Mouse (Mus musculus): ENCODE measurements at regions not wholly inside any gene's neighbourhood (a gene's known extent, or its start where the extent isn't known, plus 50 kb on each side); places are given as distances from the start of the nearest gene placed in this dataset.

DNA sequence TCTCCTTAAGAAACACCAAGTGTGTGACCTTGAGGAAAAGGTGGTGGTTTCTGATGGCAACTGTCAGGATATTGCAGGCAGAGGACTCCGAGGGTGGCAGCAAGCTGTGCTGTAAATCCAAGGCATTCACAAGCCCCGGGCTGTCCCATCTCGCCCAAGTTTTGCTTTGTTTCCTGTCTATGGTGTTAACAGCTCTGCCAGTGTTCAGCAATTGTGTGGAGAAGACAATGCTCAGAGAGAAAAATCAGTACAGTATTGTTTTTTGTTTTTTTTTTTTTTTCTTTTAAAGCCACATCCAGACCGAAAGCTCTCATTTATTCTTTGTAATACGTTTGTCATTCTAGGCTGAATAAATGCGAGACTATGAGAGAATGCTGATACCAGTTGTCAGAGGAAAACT lies 846.5 kb downstream of the Slc4a3 start:
- DNase-seq = peak in 1 of 2 experiments; percentile 13

DNA sequence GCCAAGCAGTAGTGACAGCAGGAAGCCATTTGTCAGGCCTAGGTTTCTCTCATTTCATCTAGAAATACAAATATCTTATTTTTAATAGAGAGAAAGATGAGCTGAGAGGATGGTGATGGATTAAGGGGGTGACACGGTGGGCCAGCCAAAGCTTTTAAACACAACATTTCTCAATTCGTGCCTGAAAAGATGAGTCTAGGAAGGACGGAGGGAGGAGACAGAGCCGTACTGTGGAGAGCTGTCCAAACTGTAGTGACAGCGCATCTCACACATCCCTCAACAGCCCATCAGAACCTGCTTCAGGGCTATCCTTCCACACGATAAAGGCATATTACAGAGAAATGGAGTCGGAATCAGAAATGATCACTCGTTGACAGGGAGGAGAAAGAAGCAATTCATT lies 848.0 kb downstream of the Slc4a3 start:
- peak in 1 of 2 experiments; percentile 9 for DNase-seq

DNA sequence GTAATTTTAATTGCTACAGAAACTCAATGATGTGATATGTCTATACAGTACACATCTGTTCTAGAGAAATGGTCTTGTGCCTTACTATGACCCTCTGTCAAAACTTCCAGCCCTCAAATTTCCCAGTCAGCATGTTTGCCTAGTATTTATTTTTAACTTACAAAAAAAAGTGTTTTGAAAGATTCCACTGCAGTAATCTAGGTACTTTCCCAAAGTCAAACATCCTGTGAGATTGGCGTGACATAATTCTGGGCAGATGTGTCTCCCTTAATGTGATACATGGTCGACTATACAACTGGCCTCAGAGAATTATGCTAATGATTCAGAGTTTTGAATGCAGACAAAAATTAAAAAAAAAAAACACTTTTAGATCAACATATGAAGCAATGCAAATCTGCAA lies 856.8 kb downstream of the Slc4a3 start:
- no peak for DNase-seq

DNA sequence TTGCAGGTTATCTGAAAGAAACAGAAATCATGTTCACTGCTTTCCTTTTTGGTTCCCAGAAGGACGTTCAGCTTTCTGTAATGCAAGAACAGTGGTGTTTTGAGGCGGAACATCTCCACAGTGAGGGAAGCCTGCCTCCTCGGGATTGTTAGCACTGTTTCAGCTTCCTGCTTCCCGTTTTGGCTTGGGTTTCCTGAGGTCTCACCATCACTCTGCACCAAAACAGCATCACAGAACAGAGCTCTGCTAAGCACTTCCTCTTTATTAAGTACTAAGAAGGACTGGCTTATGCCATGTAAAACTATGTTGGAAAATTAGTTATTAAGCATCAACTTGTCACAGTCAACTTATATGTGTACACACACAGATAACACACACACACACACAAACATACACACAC lies 857.9 kb downstream of the Slc4a3 start:
- no peak for DNase-seq

DNA sequence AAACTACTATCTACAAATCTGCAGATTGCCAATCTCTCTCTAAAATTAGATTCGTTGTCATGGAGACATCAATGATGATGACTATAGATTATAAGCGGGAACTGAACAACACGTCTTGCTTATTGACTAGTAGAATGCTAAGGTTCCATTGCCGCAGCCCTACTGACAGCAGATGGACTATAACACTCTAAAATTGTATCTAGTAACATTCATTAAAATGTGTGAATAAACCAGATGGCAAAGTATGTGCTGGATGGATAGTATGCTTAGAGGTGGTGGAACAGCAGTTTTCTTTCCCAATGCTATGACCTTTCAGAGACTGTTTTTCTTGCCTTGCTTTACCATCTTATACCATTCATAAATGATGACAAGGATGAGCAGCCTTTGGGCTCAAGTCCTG lies 864.7 kb downstream of the Slc4a3 start:
- no peak for DNase-seq

DNA sequence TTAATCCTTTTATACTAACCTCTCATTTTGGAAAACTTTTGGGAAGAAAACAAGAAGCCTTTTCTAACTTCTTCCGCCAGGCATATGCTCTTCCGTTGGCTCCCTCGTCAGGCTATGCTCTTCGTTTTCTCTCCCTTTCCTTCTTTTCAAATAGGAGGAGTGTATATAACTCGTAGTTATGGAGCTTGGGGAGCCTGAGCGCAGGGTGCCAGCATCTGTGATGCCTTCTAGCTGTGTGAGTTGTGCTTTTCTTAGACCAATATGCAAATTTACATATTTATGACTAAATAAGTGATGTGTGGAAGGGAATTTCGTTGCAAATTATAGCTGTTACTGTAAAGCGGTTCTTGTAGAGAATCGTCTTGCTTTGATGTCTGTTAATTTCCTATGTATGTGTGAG lies 874.5 kb downstream of the Slc4a3 start:
- no peak for DNase-seq

DNA sequence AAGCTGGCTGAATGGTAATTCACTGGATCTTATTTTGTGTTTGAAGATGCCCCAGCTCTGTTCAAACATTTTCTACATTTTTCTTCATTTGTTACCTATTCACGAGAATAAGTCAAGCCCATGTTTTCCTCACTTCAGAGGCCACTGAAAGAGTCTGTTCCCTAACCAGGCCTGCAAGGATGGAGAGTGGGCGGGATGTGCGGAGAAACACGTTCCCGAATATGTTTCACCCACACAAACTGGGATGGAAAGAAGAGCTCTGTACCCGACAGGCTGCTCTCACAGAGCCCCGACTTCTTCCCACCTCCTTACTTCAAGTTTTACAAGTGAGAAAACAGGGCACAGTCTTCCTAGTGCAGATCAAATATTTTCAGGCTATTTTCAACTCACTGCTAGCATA lies 881.4 kb downstream of the Slc4a3 start:
- DNase-seq = no peak

DNA sequence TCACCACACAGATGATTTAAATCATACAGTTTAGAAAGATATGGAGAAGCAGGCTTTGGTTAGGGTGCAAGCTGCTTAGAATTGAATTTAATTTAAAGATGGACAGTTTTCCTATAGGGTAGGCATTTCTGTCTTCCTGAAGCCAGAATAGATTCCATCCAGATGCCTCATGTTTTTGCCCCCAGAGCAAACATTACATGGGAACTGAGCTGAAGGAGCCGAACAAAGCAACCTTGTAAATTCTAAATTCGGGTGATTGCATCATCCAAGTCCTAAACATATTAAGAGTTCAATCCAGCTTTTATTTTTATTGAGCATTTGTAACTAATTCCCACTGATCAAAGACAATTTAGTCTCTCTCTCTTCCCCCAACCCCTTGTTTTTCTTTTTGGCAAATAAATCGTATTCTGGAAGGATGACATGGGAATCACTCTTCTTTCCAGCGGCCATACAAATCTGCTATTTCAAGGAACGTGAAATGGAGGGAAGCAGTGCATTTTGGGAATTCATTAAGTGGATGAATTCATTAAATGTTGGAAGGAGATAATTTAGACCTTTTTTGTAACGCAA lies 884.1 kb downstream of the Slc4a3 start:
- DNase-seq = no peak

DNA sequence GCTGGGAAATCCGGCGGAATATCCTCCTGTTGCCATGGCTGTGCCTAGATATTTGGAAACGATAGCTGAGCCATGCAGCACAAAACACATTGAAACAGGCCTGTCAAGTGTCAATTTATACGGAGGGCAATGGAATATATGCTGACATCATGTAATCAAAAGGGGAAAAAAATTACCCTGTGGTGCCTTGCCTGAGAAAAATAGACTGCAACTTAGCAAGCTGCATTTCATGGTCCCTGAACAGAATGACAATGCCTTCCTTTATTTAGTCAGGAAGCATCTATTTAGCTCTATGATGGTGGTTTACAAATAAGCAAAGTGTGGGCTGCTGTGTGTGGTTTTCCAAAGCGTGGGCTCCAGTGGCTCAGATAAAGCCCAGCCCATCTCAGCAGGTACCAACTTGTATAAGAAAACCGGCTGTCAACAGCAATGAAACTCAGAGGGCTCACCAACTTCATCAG lies 887.4 kb downstream of the Slc4a3 start:
- peak; percentile 7 to 18 for DNase-seq

DNA sequence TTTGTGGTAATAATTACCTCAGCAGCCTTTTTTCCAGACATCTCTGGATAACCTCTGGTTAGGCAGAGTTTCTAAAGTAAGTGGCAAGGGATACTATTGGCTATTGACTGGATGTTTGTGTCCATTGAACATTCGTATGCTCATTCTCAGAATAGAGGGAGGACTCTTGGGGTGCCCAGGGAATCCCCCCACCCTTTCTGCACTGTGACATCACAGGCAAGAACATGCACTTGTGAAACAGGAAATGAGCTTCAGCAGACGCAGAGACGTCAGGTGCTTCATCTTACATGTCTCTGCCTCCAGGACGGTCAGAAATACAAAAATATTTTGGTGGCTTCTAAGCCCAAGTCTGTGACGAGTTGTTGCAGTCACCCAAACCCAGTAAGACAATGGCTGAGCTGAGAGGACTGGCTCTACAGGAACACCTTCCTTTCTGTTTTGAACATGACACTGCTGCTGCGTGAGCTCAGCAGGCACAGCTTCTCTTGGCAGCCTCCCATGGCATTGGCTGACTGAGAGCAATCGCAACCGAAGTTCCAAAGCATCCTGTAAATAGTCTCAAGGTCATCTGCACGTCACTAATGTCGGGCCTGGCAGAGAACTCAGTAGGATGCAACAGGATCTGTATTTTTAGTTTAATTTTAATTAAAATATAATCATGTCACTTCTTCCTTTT lies 904.6 kb downstream of the Slc4a3 start:
- peak; percentile 80 to 86 for DNase-seq

DNA sequence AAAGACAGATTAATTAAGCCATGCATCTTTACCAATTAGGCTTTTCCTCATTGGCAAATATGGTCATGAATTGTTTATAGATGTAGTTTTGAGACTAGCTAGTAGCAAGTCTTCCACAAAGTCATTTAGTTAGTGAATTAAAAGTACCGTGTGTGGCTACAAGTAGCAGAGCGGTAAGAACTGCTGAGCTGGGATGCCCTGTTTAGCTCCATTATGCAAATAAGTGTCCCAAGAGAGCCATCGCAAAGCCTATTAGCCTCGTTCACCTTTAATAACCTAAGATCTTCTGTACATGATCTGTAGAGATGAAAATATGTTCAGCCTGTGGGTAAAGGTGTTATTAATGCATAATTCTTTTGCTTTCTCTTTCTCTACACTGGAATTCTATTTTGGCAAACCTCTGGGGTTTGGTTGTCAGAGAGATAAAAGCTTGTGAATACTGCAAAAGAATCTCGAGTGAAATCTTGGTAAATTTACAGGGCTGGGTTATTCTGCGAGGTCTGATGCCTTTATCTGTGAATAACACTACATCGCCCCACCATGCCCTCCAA lies 907.2 kb downstream of the Slc4a3 start:
- no peak for DNase-seq

DNA sequence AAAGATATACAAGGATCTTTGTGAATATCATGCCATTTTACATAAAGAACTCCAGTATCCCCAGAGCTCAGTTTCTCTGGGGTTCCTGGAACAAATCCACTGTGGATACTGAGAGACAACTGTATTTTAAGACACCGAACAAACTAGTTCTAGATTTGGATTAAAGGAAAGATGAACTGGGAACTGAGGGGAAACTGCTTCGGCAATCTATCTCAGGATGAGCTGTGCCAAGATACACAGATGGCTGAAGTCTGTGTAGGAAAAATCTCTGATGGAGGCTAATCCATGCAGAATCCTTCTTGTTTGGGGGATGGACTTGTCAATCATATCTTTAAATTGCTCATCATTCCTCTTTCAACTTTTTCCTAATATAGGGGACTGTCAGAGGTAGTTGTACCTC lies 920.5 kb downstream of the Slc4a3 start:
- peak; percentile 62 to 63 for DNase-seq

DNA sequence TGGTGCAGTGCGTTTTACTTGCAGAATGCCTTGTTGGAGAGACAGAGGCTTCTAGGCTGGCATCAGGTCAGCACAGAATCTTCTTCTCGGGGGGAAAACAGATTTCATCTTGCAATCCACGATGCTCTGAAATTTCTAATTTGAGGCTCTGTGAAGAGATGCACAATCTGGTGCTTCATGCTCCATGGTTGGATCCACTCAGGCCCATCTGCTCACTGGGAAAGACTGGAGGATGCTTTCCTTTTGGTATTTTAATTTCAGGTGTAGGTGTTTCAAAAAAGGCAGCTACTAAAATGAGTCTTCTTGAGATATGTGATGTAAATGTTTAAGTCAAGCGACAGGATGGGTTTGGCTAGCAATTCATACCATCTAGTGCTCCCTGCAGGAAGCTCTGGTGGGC lies 938.1 kb downstream of the Slc4a3 start:
- DNase-seq = peak; percentile 27 to 38

DNA sequence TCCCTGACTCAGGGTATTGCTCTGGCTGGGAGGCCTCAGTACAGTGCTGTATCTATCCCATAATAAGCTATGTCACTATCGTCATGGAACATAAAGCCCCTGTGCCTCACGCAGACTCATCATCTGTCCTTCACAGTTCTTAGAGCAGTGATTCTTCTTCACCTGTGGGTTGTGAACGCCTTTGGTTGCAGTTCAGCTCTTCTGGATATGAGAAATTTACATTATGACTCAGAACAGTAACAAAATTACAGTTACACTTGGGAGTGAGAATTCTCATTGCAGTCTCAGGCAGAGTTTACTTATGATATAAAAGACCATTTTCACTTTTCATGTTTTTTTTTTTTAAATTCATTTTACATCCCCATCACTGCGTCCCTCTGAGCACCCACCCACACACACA lies 941.4 kb downstream of the Slc4a3 start:
- DNase-seq = no peak

DNA sequence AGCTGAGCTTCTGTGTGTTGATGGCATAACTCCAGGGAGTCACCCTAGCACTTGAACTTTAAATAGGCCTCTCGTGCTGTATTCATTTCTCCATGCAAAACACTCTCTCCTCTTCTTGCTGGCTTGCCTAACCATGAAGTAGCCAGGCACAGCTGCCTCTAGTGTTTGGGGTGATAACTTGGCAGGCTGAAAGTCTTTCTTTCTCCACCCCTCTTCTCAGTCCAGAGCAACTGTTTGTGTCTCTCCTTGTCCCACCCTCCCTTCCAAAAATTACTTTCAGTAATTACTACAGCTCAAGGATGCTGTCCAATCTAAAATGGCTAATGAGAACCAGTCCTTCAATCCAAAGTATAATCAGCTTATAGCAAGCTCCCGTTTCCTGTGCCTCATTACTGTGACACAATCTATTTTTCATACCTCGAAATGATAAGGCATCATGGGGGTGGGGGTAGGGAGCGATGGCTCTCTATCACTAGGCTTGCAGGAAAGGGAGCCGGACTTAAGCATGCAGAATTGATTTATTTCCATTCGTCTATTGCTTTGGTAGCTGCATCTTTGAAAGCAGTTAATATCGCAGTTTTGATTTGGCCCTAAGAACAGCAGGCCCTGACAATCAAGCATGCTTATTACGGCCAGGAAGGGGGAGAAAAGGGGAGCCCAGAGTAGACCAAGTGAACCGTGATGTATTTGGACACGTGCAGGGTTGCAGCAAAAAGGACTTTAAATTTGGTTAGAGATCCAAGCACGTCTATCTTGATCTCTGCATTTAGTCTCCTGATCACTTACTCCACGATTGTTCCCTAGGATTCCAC lies 943.8 kb downstream of the Slc4a3 start:
- DNase-seq = no peak

DNA sequence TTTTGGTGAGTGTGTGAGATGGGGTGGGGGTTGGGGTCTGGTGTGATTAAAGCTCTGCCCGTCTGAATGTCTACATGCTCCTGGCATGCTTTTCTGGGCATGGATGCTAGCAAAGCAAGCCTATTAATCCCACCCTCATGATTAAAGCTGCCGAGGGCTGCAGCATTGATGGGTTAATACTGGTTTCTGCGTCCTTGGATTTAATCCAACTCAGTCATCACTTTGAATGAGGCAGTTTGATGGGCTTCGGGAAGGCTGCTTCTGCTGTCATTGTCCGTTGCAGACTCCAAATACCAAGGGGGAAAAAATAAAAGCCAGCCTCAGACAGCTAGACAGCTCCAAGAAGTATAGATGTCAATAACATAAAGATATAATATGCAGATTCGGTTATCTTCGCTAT lies 944.7 kb downstream of the Slc4a3 start:
- DNase-seq = peak; percentile 70 to 71

DNA sequence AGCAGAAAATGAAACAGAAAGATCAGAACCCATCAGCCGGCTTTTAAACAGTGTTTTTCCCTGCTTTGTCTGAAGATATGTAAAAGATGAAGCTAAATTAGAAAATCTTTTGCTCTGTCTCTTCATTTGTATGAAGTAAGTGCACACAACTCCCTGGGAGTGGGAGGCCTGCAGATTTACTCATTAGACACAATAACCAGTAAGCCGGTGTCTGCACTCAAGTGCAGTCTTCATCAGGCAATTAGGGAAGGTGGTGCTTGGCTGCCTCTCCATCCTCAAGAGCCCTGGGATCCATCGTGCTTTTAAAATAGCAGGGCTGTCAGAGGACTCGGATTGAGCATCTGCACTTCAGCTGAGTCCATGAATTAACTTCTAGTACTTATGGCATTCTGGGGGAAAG lies 945.1 kb downstream of the Slc4a3 start:
- DNase-seq = peak; percentile 25 to 30

DNA sequence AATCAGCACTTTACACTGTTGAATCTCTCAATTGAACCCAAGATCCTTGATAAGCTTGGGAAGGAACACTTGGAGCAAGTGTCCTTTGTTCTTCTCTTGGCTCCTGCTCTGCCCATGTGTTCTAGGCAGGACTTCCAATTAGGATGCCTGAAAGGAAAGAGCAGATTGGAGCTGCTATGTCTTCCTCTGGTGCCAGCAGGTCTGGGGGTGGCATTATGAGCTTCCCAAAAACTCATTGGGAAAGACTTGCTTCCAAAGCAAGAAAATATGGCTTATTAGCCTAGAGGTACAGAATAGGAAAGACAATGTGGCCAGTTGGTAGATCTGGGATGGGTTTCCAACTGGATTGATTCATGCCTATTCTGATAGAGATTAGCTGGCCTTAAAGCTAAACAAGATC lies 959.1 kb downstream of the Slc4a3 start:
- DNase-seq = peak; percentile 53 to 64

DNA sequence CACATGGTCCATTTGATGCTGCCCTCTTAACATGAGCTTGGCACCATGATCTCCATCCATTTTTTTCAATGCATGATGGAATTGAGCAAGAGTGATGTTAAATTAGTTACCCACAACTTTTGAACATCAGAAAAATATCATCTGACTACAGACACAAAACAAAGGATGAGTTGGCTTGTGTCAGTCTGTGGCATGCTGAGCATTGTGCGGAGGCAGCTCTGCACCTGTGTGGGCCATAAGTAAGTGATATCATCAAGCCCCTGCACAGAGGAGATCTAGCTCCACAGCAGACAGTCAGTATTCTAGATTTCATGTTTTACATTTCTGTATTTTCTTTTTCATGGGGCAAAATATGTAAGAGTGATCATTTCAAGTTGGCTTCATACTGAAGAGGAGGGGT lies 962.8 kb downstream of the Slc4a3 start:
- no peak for DNase-seq

DNA sequence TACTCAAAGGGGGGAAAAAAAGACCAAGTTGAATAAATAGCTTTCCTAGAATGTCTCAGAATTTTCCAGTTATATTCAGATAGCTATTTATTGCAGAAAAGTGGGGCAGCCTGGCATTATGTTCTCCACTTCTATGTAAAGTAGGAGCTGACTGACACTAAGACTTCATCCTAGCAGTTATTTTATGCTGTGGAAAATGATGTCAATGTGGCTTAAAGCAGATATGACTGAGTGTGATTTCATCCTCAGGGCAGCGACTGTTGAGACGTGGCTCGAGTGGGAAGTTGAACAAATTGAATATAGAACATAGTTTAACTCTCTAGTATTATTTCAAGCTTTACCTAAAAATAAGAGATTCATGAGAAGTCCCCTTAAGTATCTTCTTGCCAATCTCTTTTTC lies 963.4 kb downstream of the Slc4a3 start:
- no peak for DNase-seq

DNA sequence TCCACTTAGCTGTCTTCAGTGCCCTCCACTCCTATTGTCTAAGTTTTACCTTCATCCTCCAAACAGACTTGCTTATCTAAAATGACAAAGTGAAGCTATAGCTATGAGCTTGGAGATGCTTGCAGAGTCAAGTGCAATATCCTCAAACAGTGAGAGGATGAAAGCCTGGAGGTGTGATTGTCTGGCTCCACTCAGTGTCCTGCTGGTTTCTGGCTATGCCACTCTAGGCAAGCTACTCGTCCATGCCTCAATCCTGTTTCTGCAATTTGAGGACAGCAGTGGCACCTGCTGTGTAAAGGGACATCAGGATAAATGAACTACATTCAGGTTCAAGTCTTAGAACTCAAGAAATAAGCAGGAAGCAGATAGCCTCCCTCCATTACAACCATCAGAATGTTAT lies 966.1 kb downstream of the Slc4a3 start:
- peak; percentile 71 to 83 for DNase-seq

DNA sequence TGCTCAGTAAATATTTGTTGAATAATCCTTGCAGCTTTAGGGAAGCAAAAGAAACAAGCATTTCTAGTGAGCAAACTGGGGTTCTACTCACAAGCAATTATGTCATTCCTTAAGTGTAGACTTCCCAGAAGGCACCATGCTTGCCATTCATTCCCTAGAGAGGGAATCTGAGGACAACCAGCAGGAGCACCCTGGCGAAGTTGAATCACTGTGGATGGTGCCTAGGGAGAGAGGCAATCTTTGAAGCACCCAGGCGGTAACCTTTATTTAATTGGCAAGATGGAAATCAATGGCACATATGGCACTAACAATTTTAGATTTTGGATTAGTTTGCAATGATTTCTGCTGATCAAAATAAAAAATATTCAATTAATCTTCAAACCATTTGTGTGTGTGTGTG lies 967.4 kb downstream of the Slc4a3 start:
- DNase-seq = no peak

DNA sequence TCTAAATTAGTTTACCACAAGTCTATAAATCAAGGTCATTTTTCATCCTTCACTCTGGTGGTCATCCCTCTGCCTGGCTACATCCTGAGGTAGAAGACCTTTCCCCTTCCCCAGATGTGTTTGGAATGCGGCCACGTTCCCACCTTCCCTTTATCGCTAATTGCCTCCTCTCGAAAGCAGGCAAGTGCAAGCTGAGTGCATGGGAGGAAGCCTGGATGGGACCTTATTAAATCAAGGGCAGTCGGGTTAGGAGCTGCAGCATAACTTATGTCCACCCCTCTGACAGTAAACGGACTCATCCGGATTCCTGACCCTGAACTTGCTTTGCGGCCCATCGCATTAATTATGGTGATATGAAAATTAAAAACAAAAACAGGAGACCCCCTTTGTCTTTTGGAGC lies 983.5 kb downstream of the Slc4a3 start:
- no peak for DNase-seq

DNA sequence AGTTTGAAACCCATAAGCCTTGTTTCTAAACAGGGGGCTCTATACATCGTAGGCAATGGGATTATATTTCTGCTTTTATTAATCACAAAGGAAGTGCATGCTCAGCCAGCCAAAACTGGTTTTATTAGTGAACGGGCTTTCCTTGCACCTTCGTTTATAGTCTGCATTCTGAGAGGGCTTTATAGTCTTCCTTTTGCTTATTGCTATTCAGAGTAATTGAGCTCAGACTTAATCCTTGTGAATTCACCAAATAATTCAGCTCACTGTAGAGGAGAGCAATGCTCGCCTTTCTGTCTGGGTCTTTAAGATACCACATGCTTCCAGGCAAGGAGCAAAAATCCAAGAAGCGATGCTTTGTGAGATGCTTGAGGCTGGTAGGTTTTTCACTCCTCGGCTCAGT lies 984.3 kb downstream of the Slc4a3 start:
- no peak for DNase-seq
